Mouse (Mus musculus): ENCODE data around the gene Traf3ip3. TPM values are rescaled to one million over a fixed set of nuclear protein-coding genes. Genes with fewer than 3 reads are reported as not detected.

Gene Traf3ip3
- polyA plus RNA-seq (2016; fragmentation: Nextera tagmentation; extraction: Ambion mirVana) = 2.5 and 3.2 TPM in 2 replicates

- Histone ChIP-seq H3K9me3 (no peaks in the 10 kb centered on the region), H3K27me3 (replicated peaks) (no peaks in the 10 kb centered on the region), H3K36me3 (no peaks in the 10 kb centered on the region), H3K27ac (no peak within 1 kb of the TSS), H3K4me3 (no peak within 1 kb of the TSS), H3K4me1 (no peaks in the 10 kb centered on the region), H3K9ac (no peak within 1 kb of the TSS), H3K4me2 (replicated peaks) (no peak within 1 kb of the TSS)
- no peak for ATAC-seq (ENCODE audit: low FRiP score, low read depth)
- WGBS = 63% methylated on average over 5 of the region's 5 CpGs
Measured at GRCm38 (mm10) chr1:193201383-193201778, at the start of gene Traf3ip3. Gene Traf3ip3, minus strand, starts transcription at chr1:193201703.

GRCm38 (mm10) chr1:193250026-193250425 lies 48.5 kb upstream of the Traf3ip3 start:
- H3K27ac ChIP-seq = no peak overlapping the region
- H3K36me3 ChIP-seq = no peaks in the 10 kb centered on the region
- WGBS = 82% methylated on average over 2 of the region's 2 CpGs

GRCm38 (mm10) chr1:193244235-193244634 lies 42.7 kb upstream of the Traf3ip3 start:
- ATAC-seq (ENCODE audit: low FRiP score, low read depth) = no peak
- H3K4me3 ChIP-seq = no peak overlapping the region
- no peaks in the 10 kb centered on the region for H3K9me3 ChIP-seq
- no peaks in the 10 kb centered on the region for H3K27me3 ChIP-seq (replicated peaks)
- no peaks in the 10 kb centered on the region for H3K4me1 ChIP-seq
- H3K27ac ChIP-seq = no peak overlapping the region
- no peak overlapping the region for H3K9ac ChIP-seq
- 84% methylated on average over 6 of the region's 6 CpGs for WGBS
- H3K4me2 ChIP-seq (replicated peaks) = no peak overlapping the region
- no peaks in the 10 kb centered on the region for H3K36me3 ChIP-seq

More at GRCm38 (mm10) chr1:193250026-193250425, 48.5 kb upstream of the Traf3ip3 start:
- Histone ChIP-seq H3K9ac (no peak overlapping the region), H3K4me2 (replicated peaks) (no peak overlapping the region), H3K4me3 (no peak overlapping the region), H3K9me3 (no peaks in the 10 kb centered on the region), H3K4me1 (0 out of 2 replicates have a peak, but pooled peaks cover 4% of the 10 kb centered on the region), H3K27me3 (replicated peaks) (no peaks in the 10 kb centered on the region)
- no peak for ATAC-seq (ENCODE audit: low FRiP score, low read depth)

- Histone ChIP-seq H3K27ac (no peak overlapping the region), H3K9me3 (no peaks in the 10 kb centered on the region), H3K9ac (no peak overlapping the region), H3K4me1 (no peaks in the 10 kb centered on the region), H3K36me3 (no peaks in the 10 kb centered on the region), H3K4me3 (no peak overlapping the region), H3K27me3 (replicated peaks) (no peaks in the 10 kb centered on the region), H3K4me2 (replicated peaks) (no peak overlapping the region)
- 58% methylated on average over 10 of the region's 10 CpGs for whole genome bisulfite sequencing
- no peak for ATAC-seq (ENCODE audit: low FRiP score, low read depth)
Measured at GRCm38 (mm10) chr1:193243571-193244193, 42.2 kb upstream of the Traf3ip3 start.

GRCm38 (mm10) chr1:193242863-193243262 lies 41.4 kb upstream of the Traf3ip3 start:
- Histone ChIP-seq H3K9me3 (no peaks in the 10 kb centered on the region), H3K36me3 (no peaks in the 10 kb centered on the region), H3K4me3 (no peak overlapping the region), H3K27me3 (replicated peaks) (no peaks in the 10 kb centered on the region), H3K9ac (no peak overlapping the region), H3K27ac (no peak overlapping the region), H3K4me2 (replicated peaks) (no peak overlapping the region), H3K4me1 (no peaks in the 10 kb centered on the region)
- no peak for ATAC-seq (ENCODE audit: low FRiP score, low read depth)
- WGBS = 51% methylated on average over 4 of the region's 4 CpGs

GRCm38 (mm10) chr1:193242238-193242637 lies 40.7 kb upstream of the Traf3ip3 start:
- Histone ChIP-seq H3K4me1 (no peaks in the 10 kb centered on the region), H3K9ac (no peak overlapping the region), H3K4me2 (replicated peaks) (no peak overlapping the region), H3K9me3 (no peaks in the 10 kb centered on the region), H3K27me3 (replicated peaks) (no peaks in the 10 kb centered on the region), H3K27ac (no peak overlapping the region), H3K36me3 (no peaks in the 10 kb centered on the region), H3K4me3 (no peak overlapping the region)
- ATAC-seq (ENCODE audit: low FRiP score, low read depth) = no peak
- WGBS = 81% methylated on average over 8 of the region's 8 CpGs

GRCm38 (mm10) chr1:193241436-193241835 lies 39.9 kb upstream of the Traf3ip3 start:
- no peaks in the 10 kb centered on the region for H3K36me3 ChIP-seq
- no peaks in the 10 kb centered on the region for H3K4me1 ChIP-seq
- no peaks in the 10 kb centered on the region for H3K27me3 ChIP-seq (replicated peaks)
- H3K9ac ChIP-seq = no peak overlapping the region
- no peak for ATAC-seq (ENCODE audit: low FRiP score, low read depth)
- H3K9me3 ChIP-seq = no peaks in the 10 kb centered on the region
- H3K4me3 ChIP-seq = no peak overlapping the region
- H3K27ac ChIP-seq = no peak overlapping the region
- no peak overlapping the region for H3K4me2 ChIP-seq (replicated peaks)
- WGBS = 93% methylated on average over 4 of the region's 4 CpGs

GRCm38 (mm10) chr1:193238426-193238825 lies 36.9 kb upstream of the Traf3ip3 start:
- 31% methylated on average over 4 of the region's 4 CpGs for WGBS
- Histone ChIP-seq H3K4me3 (no peak overlapping the region), H3K36me3 (no peaks in the 10 kb centered on the region), H3K27ac (no peak overlapping the region), H3K9me3 (no peaks in the 10 kb centered on the region), H3K4me1 (no peaks in the 10 kb centered on the region), H3K9ac (no peak overlapping the region), H3K27me3 (replicated peaks) (no peaks in the 10 kb centered on the region), H3K4me2 (replicated peaks) (no peak overlapping the region)
- ATAC-seq (ENCODE audit: low FRiP score, low read depth) = no peak

GRCm38 (mm10) chr1:193234930-193235329 lies 33.4 kb upstream of the Traf3ip3 start:
- no peak for ATAC-seq (ENCODE audit: low FRiP score, low read depth)
- no peak overlapping the region for H3K4me3 ChIP-seq
- no peak overlapping the region for H3K27ac ChIP-seq
- H3K9me3 ChIP-seq = no peaks in the 10 kb centered on the region
- H3K4me2 ChIP-seq (replicated peaks) = no peak overlapping the region
- no peaks in the 10 kb centered on the region for H3K36me3 ChIP-seq
- 89% methylated on average over 7 of the region's 7 CpGs for WGBS
- H3K27me3 ChIP-seq (replicated peaks) = no peaks in the 10 kb centered on the region
- no peak overlapping the region for H3K9ac ChIP-seq
- no peaks in the 10 kb centered on the region for H3K4me1 ChIP-seq

GRCm38 (mm10) chr1:193234130-193234645 lies 32.7 kb upstream of the Traf3ip3 start:
- H3K27me3 ChIP-seq (replicated peaks) = no peaks in the 10 kb centered on the region
- no peaks in the 10 kb centered on the region for H3K36me3 ChIP-seq
- H3K4me1 ChIP-seq = no peaks in the 10 kb centered on the region
- no peak overlapping the region for H3K9ac ChIP-seq
- H3K4me3 ChIP-seq = no peak overlapping the region
- H3K4me2 ChIP-seq (replicated peaks) = no peak overlapping the region
- 94% methylated on average over 2 of the region's 2 CpGs for WGBS
- ATAC-seq (ENCODE audit: low FRiP score, low read depth) = no peak
- H3K9me3 ChIP-seq = no peaks in the 10 kb centered on the region
- H3K27ac ChIP-seq = no peak overlapping the region

GRCm38 (mm10) chr1:193232732-193233131 lies 31.2 kb upstream of the Traf3ip3 start:
- WGBS = 88% methylated on average over 2 of the region's 2 CpGs
- no peak for ATAC-seq (ENCODE audit: low FRiP score, low read depth)
- no peaks in the 10 kb centered on the region for H3K27me3 ChIP-seq (replicated peaks)
- no peak overlapping the region for H3K9ac ChIP-seq
- no peaks in the 10 kb centered on the region for H3K9me3 ChIP-seq
- no peak overlapping the region for H3K4me2 ChIP-seq (replicated peaks)
- no peaks in the 10 kb centered on the region for H3K4me1 ChIP-seq
- no peak overlapping the region for H3K4me3 ChIP-seq
- H3K36me3 ChIP-seq = no peaks in the 10 kb centered on the region
- no peak overlapping the region for H3K27ac ChIP-seq

- Histone ChIP-seq H3K4me1 (no peaks in the 10 kb centered on the region), H3K27ac (no peak overlapping the region), H3K4me2 (replicated peaks) (no peak overlapping the region), H3K9me3 (no peaks in the 10 kb centered on the region), H3K4me3 (no peak overlapping the region), H3K27me3 (replicated peaks) (no peaks in the 10 kb centered on the region), H3K36me3 (no peaks in the 10 kb centered on the region), H3K9ac (no peak overlapping the region)
- ATAC-seq (ENCODE audit: low FRiP score, low read depth) = no peak
- 74% methylated on average over 5 of the region's 5 CpGs for WGBS
Measured at GRCm38 (mm10) chr1:193230935-193231334, 29.4 kb upstream of the Traf3ip3 start.

GRCm38 (mm10) chr1:193230531-193230930 lies 29.0 kb upstream of the Traf3ip3 start:
- no peak overlapping the region for H3K27ac ChIP-seq
- no peak overlapping the region for H3K4me3 ChIP-seq
- H3K4me2 ChIP-seq (replicated peaks) = no peak overlapping the region
- 88% methylated on average over 3 of the region's 3 CpGs for WGBS
- H3K9me3 ChIP-seq = no peaks in the 10 kb centered on the region
- ATAC-seq (ENCODE audit: low FRiP score, low read depth) = no peak
- no peaks in the 10 kb centered on the region for H3K36me3 ChIP-seq
- H3K27me3 ChIP-seq (replicated peaks) = no peaks in the 10 kb centered on the region
- H3K9ac ChIP-seq = no peak overlapping the region
- H3K4me1 ChIP-seq = no peaks in the 10 kb centered on the region

All from neural tube, embryonic 12.5 days (tissue).